Mouse (Mus musculus): ENCODE data around the gene Kctd3. TPM values are rescaled to one million over a fixed set of nuclear protein-coding genes. Genes with fewer than 3 reads are reported as not detected.

Gene Kctd3
- total RNA-seq (2014; rRNA removed), result 7.5 and 10.6 TPM in 2 replicates
- polyA plus RNA-seq (2012; rRNA removed), result 9.8 and 13.8 TPM in 2 replicates

- no peaks in the 10 kb centered on the region for H3K27me3 ChIP-seq (ENCODE audit: control insufficient read depth, insufficient read depth, low read length)
- WGBS, result under 1% methylated on average over 71 of the region's 74 CpGs
- H3K36me3 ChIP-seq (ENCODE audit: control insufficient read depth, insufficient read depth, low read length), result no peaks in the 10 kb centered on the region
- peaks cover 19% of the 10 kb centered on the region for H3K79me2 ChIP-seq (ENCODE audit: control insufficient read depth, insufficient read depth, low read length)
- peak within 1 kb of the TSS; percentile 98 for H3K4me3 ChIP-seq (ENCODE audit: insufficient read depth, low read depth, low read length)
- 0 out of 2 replicates have a peak, but pooled peaks have one; percentile 17 for TF ChIP-seq POLR2A (IDR thresholded peaks at IDR 0.05; ENCODE audit: extremely low read depth, insufficient read depth, low read length)
- TF ChIP-seq CTCF (IDR thresholded peaks at IDR 0.05; ENCODE audit: low read depth, low read length), result no peak
- DNase-seq (ENCODE audit: extremely low read depth, low read depth, low spot score), result peak; percentile 75
- no peak within 1 kb of the TSS for H3K27ac ChIP-seq (replicated peaks; ENCODE audit: insufficient read depth, low read depth, low read length)
- H3K9ac ChIP-seq (ENCODE audit: low read depth, low read length), result peak within 1 kb of the TSS; percentile 98
- peaks cover 9% of the 10 kb centered on the region for H3K4me1 ChIP-seq (ENCODE audit: control insufficient read depth, insufficient read depth, low read length)
Observed at GRCm38 (mm10) chr1:189007239-189007979, at the start of gene Kctd3. Kctd3 (minus strand) TSS chr1:189007841.

GRCm38 (mm10) chr1:189057425-189057824, 49.8 kb upstream of the Kctd3 start:
- WGBS, result 59% methylated on average over 4 of the region's 4 CpGs
- TF ChIP-seq CTCF (IDR thresholded peaks at IDR 0.05; ENCODE audit: low read depth, low read length) (peak; percentile 32; the same call in 1 of the 2 replicates), POLR2A (IDR thresholded peaks at IDR 0.05; ENCODE audit: extremely low read depth, insufficient read depth, low read length) (no peak)

GRCm38 (mm10) chr1:189055933-189056332, 48.3 kb upstream of the Kctd3 start:
- Histone ChIP-seq H3K36me3 (ENCODE audit: control insufficient read depth, insufficient read depth, low read length) (no peaks in the 10 kb centered on the region), H3K27me3 (ENCODE audit: control insufficient read depth, insufficient read depth, low read length) (no peaks in the 10 kb centered on the region), H3K4me3 (ENCODE audit: insufficient read depth, low read depth, low read length) (no peak overlapping the region), H3K27ac (replicated peaks; ENCODE audit: insufficient read depth, low read depth, low read length) (no peak overlapping the region), H3K79me2 (ENCODE audit: control insufficient read depth, insufficient read depth, low read length) (no peaks in the 10 kb centered on the region), H3K9ac (ENCODE audit: low read depth, low read length) (no peak overlapping the region), H3K4me1 (ENCODE audit: control insufficient read depth, insufficient read depth, low read length) (no peaks in the 10 kb centered on the region)
- TF ChIP-seq CTCF (IDR thresholded peaks at IDR 0.05; ENCODE audit: low read depth, low read length) (no peak), POLR2A (IDR thresholded peaks at IDR 0.05; ENCODE audit: extremely low read depth, insufficient read depth, low read length) (no peak)
- no peak for DNase-seq (ENCODE audit: extremely low read depth, low read depth, low spot score)
- 65% methylated on average over 2 of the region's 2 CpGs for WGBS

More at GRCm38 (mm10) chr1:189057425-189057824, 49.8 kb upstream of the Kctd3 start:
- Histone ChIP-seq H3K27ac (replicated peaks; ENCODE audit: insufficient read depth, low read depth, low read length) (no peak overlapping the region), H3K36me3 (ENCODE audit: control insufficient read depth, insufficient read depth, low read length) (no peaks in the 10 kb centered on the region), H3K4me3 (ENCODE audit: insufficient read depth, low read depth, low read length) (no peak overlapping the region), H3K4me1 (ENCODE audit: control insufficient read depth, insufficient read depth, low read length) (no peaks in the 10 kb centered on the region), H3K79me2 (ENCODE audit: control insufficient read depth, insufficient read depth, low read length) (no peaks in the 10 kb centered on the region), H3K9ac (ENCODE audit: low read depth, low read length) (no peak overlapping the region), H3K27me3 (ENCODE audit: control insufficient read depth, insufficient read depth, low read length) (no peaks in the 10 kb centered on the region)
- no peak for DNase-seq (ENCODE audit: extremely low read depth, low read depth, low spot score)

GRCm38 (mm10) chr1:189054941-189055551, 47.4 kb upstream of the Kctd3 start:
- TF ChIP-seq POLR2A (IDR thresholded peaks at IDR 0.05; ENCODE audit: extremely low read depth, insufficient read depth, low read length) (no peak), CTCF (IDR thresholded peaks at IDR 0.05; ENCODE audit: low read depth, low read length) (no peak)
- DNase-seq (ENCODE audit: extremely low read depth, low read depth, low spot score), result no peak
- Histone ChIP-seq H3K9ac (ENCODE audit: low read depth, low read length) (no peak overlapping the region), H3K27ac (replicated peaks; ENCODE audit: insufficient read depth, low read depth, low read length) (no peak overlapping the region), H3K36me3 (ENCODE audit: control insufficient read depth, insufficient read depth, low read length) (no peaks in the 10 kb centered on the region), H3K4me1 (ENCODE audit: control insufficient read depth, insufficient read depth, low read length) (no peaks in the 10 kb centered on the region), H3K27me3 (ENCODE audit: control insufficient read depth, insufficient read depth, low read length) (no peaks in the 10 kb centered on the region), H3K79me2 (ENCODE audit: control insufficient read depth, insufficient read depth, low read length) (no peaks in the 10 kb centered on the region), H3K4me3 (ENCODE audit: insufficient read depth, low read depth, low read length) (no peak overlapping the region)
- WGBS, result 84% methylated on average over 8 of the region's 8 CpGs

- H3K27ac ChIP-seq (replicated peaks; ENCODE audit: insufficient read depth, low read depth, low read length), result no peak overlapping the region
- no peak for TF ChIP-seq CTCF (IDR thresholded peaks at IDR 0.05; ENCODE audit: low read depth, low read length)
- no peak for TF ChIP-seq POLR2A (IDR thresholded peaks at IDR 0.05; ENCODE audit: extremely low read depth, insufficient read depth, low read length)
- WGBS, result 62% methylated on average over 5 of the region's 5 CpGs
- no peak overlapping the region for H3K9ac ChIP-seq (ENCODE audit: low read depth, low read length)
- no peaks in the 10 kb centered on the region for H3K27me3 ChIP-seq (ENCODE audit: control insufficient read depth, insufficient read depth, low read length)
- H3K4me3 ChIP-seq (ENCODE audit: insufficient read depth, low read depth, low read length), result no peak overlapping the region
- H3K36me3 ChIP-seq (ENCODE audit: control insufficient read depth, insufficient read depth, low read length), result no peaks in the 10 kb centered on the region
- no peak for DNase-seq (ENCODE audit: extremely low read depth, low read depth, low spot score)
- no peaks in the 10 kb centered on the region for H3K4me1 ChIP-seq (ENCODE audit: control insufficient read depth, insufficient read depth, low read length)
- H3K79me2 ChIP-seq (ENCODE audit: control insufficient read depth, insufficient read depth, low read length), result no peaks in the 10 kb centered on the region
Observed at GRCm38 (mm10) chr1:189054191-189054590, 46.5 kb upstream of the Kctd3 start.

Data from liver, adult 2 months (tissue).